Comparison of ENCODE assay signal across 31 mouse cellular contexts in genomic region chr11:56315221-56315987, GRCm38 (mm10).
DNase-seq lines count a peak whose midpoint lies in the region; ATAC-seq and TF ChIP-seq lines count a peak whose summit lies in the region.
"Had no signal": no experiment of that assay in that cellular context is flagged by ENCODE, and none has a peak within 500 bp of the region (broad histone marks: within the 10 kb centered on the region; RNA-seq: fewer than 3 reads in every experiment).

No protein-coding gene starts in this region.

- no peaks in the 10 kb centered on the region for H3K36me3 ChIP-seq in heart, adult 2 months (ENCODE audit: control insufficient read depth, insufficient read depth, low read length)
- no peaks in the 10 kb centered on the region for H3K36me3 ChIP-seq in lung, embryonic 14.5 days (ENCODE audit: insufficient read depth)
- no peaks in the 10 kb centered on the region for H3K36me3 ChIP-seq in lung, postnatal 0 days (ENCODE audit: insufficient read depth, low read length)
- H3K36me3 ChIP-seq: embryonic facial prominence, embryonic 13.5 days; forebrain, embryonic 10.5 days; forebrain, embryonic 15.5 days; hindbrain, embryonic 10.5 days; hindbrain, embryonic 15.5 days; kidney, embryonic 15.5 days had no signal

- H3K9ac ChIP-seq in heart, adult 2 months (ENCODE audit: low read depth, low read length) = no peak overlapping the region
- H3K9ac ChIP-seq in lung, embryonic 14.5 days = no peak overlapping the region
- H3K9ac ChIP-seq in lung, postnatal 0 days (replicated peaks; ENCODE audit: low read depth) = no peak overlapping the region
- H3K9ac ChIP-seq: embryonic facial prominence, embryonic 13.5 days; forebrain, embryonic 15.5 days; hindbrain, embryonic 15.5 days; kidney, embryonic 15.5 days had no signal

- peak; percentile 2 to 3 for DNase-seq in heart, adult 9 months (ENCODE audit: low spot score in 2 of 2)
- DNase-seq in heart, adult 2 months = no peak
- peak; percentile 83 for DNase-seq in lung, embryonic 14.5 days
- DNase-seq in lung, adult 18-20 months = no peak
- peak; percentile 83 for DNase-seq in lung, postnatal 0 days (ENCODE audit: low spot score)
- no peak for DNase-seq in spleen, postnatal 10 days (ENCODE audit: low spot score in 2 of 2)
- DNase-seq in left cerebral cortex, adult 18-20 months (ENCODE audit: low spot score in 2 of 2) = no peak
- DNase-seq: adrenal gland, postnatal 14 days; cerebellum, adult 11-12 months; cerebellum, adult 9-11 months; gastrocnemius, adult 2 months; gastrocnemius, postnatal 36 days; kidney, adult 18-20 months; kidney, postnatal 4 days; layer of hippocampus, adult 9-11 months; liver; right cerebral cortex, postnatal 25 days; spleen, adult 18-20 months; thymus, adult 18-20 months; thymus, postnatal 25 days had no signal

- no peak overlapping the region for H3K4me2 ChIP-seq in lung, embryonic 14.5 days
- no peak overlapping the region for H3K4me2 ChIP-seq in lung, postnatal 0 days (replicated peaks; ENCODE audit: low read depth, low read length)
- H3K4me2 ChIP-seq: embryonic facial prominence, embryonic 13.5 days; forebrain, embryonic 15.5 days; heart, embryonic 11.5 days; hindbrain, embryonic 15.5 days; kidney, embryonic 15.5 days; midbrain, embryonic 11.5 days had no signal

- H3K79me2 ChIP-seq in heart, adult 2 months (replicated peaks; ENCODE audit: control insufficient read depth, insufficient read depth, low read length) = no peaks in the 10 kb centered on the region

- no peaks in the 10 kb centered on the region for H3K9me3 ChIP-seq in lung, embryonic 14.5 days (ENCODE audit: low read depth, low read length)
- H3K9me3 ChIP-seq in lung, postnatal 0 days (ENCODE audit: low read length) = no peaks in the 10 kb centered on the region
- H3K9me3 ChIP-seq: embryonic facial prominence, embryonic 13.5 days; forebrain, embryonic 10.5 days; forebrain, embryonic 15.5 days; hindbrain, embryonic 10.5 days; hindbrain, embryonic 15.5 days; kidney, embryonic 15.5 days had no signal

- no peaks in the 10 kb centered on the region for H3K4me1 ChIP-seq in heart, adult 2 months (ENCODE audit: control insufficient read depth, insufficient read depth, low read length)
- H3K4me1 ChIP-seq in lung, embryonic 14.5 days (ENCODE audit: insufficient read depth) = no peaks in the 10 kb centered on the region
- no peaks in the 10 kb centered on the region for H3K4me1 ChIP-seq in lung, postnatal 0 days (ENCODE audit: insufficient read depth, low read depth, low read length)
- H3K4me1 ChIP-seq: embryonic facial prominence, embryonic 13.5 days; forebrain, embryonic 10.5 days; forebrain, embryonic 15.5 days; hindbrain, embryonic 10.5 days; hindbrain, embryonic 15.5 days; kidney, embryonic 15.5 days had no signal

- intact Hi-C loops in heart, adult 2 months (cut with DNase I) = no loop called here

- TF ChIP-seq EP300 in heart, adult 2 months (IDR thresholded peaks at IDR 0.05; ENCODE audit: insufficient read depth, low read depth, low read length) = no peak
- peak; percentile 61; the same call in 1 of the 2 replicates for TF ChIP-seq EP300 in lung, postnatal 0 days (IDR thresholded peaks at IDR 0.05)

- no peak for TF ChIP-seq CTCF in heart, adult 2 months (IDR thresholded peaks at IDR 0.05)
- TF ChIP-seq CTCF in lung, embryonic 14.5 days (IDR thresholded peaks at IDR 0.05; ENCODE audit: low read depth) = no peak
- TF ChIP-seq CTCF in lung, postnatal 0 days (IDR thresholded peaks at IDR 0.05) = no peak

- H3K27ac ChIP-seq in heart, adult 2 months = no peak overlapping the region
- no peak overlapping the region for H3K27ac ChIP-seq in lung, embryonic 14.5 days (ENCODE audit: low read depth)
- H3K27ac ChIP-seq in lung, postnatal 0 days (ENCODE audit: low read length) = peak overlapping the region; percentile 54
- H3K27ac ChIP-seq: embryonic facial prominence, embryonic 13.5 days; forebrain, embryonic 10.5 days; forebrain, embryonic 15.5 days; gastrocnemius, adult 2 months; hindbrain, embryonic 10.5 days; hindbrain, embryonic 15.5 days; kidney, embryonic 15.5 days; stomach, postnatal 0 days had no signal

- peak; percentile 80 for ATAC-seq in lung, embryonic 14.5 days (ENCODE audit: insufficient read depth)
- peak; percentile 71 for ATAC-seq in lung, postnatal 0 days
- ATAC-seq: forebrain, embryonic 15.5 days; inflammation-experienced regulatory T-cells, adult 6 months; midbrain, embryonic 16.5 days had no signal

- 52% methylated on average over 5 of the region's 5 CpGs for WGBS in heart, adult 2 months
- WGBS in lung, embryonic 14.5 days = 46% methylated on average over 5 of the region's 5 CpGs
- 42% methylated on average over 5 of the region's 5 CpGs for WGBS in lung, postnatal 0 days

- no peak for TF ChIP-seq POLR2A in heart, adult 2 months (IDR thresholded peaks at IDR 0.05; ENCODE audit: insufficient read depth, low read depth, low read length)

- H3K27me3 ChIP-seq in heart, adult 2 months (ENCODE audit: control insufficient read depth, insufficient read depth, low read length) = no peaks in the 10 kb centered on the region
- H3K27me3 ChIP-seq in lung, embryonic 14.5 days (ENCODE audit: insufficient read depth, low read length) = no peaks in the 10 kb centered on the region
- H3K27me3 ChIP-seq in lung, postnatal 0 days (replicated peaks; ENCODE audit: insufficient read depth, low read length) = no peaks in the 10 kb centered on the region
- H3K27me3 ChIP-seq: embryonic facial prominence, embryonic 13.5 days; forebrain, embryonic 15.5 days; hindbrain, embryonic 15.5 days; kidney, embryonic 15.5 days had no signal

- no peak overlapping the region for H3K4me3 ChIP-seq in heart, adult 2 months
- no peak overlapping the region for H3K4me3 ChIP-seq in lung, embryonic 14.5 days (ENCODE audit: low read depth, low read length)
- H3K4me3 ChIP-seq in lung, postnatal 0 days (ENCODE audit: low read depth, low read length) = no peak overlapping the region
- H3K4me3 ChIP-seq: embryonic facial prominence, embryonic 13.5 days; forebrain, embryonic 10.5 days; forebrain, embryonic 15.5 days; gastrocnemius, adult 2 months; hindbrain, embryonic 10.5 days; hindbrain, embryonic 15.5 days; kidney, embryonic 15.5 days had no signal

Comparison
In these comparisons a context has a peak if more than half of its experiments do, and no peak if none do; other contexts are left out.
1. DNase-seq: peak in heart, adult 9 months (2 of 2), lung, embryonic 14.5 days (single experiment) and lung, postnatal 0 days (single experiment); none in heart, adult 2 months (0 of 2), lung, adult 18-20 months (0 of 2), spleen, postnatal 10 days (0 of 2) and left cerebral cortex, adult 18-20 months (0 of 2).